Mouse (Mus musculus): ENCODE data around the gene Comp.

The Comp gene

GRCm38 (mm10) chr8:70352657-70353151, 20.7 kb upstream of the Comp start:
- DNase-seq (ENCODE audit: low read depth, low spot score): no peak

DNA sequence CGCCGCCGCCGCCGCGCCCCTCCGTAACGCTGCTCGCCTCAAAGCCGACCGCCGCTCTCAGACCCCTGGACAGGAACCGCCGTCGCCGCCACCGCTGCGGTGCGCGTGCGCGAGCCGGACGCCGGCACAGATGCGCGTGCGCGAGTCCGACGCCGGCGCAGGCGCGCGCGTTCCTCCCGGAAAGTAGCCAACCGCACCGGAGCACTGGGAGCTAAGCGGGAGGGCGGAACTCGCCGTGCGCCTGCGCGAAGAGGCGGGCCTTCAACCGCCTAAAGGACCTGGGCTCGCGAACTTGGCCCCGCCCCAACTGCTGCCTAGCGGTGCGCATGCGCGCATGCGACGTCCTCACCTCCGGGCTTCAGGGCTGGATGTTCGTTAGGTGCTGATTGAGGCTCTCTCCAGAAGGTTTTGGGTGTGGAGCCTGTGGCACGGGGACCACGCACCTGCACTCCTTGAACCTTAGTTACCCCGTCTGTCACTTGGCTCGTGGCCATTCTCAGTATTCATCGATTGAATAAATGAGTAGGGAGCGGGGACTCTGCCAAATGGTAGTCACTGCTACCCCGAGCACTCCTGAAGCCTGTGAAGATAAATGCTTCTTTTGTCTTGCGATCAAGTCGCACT, 20.1 kb upstream of the Comp start, which contains the start of gene Upf1:
Gene Upf1, minus strand, starts transcription at position 85 of the 624 bp plus-strand sequence.
- DNase-seq (ENCODE audit: low read depth, low spot score): peak; percentile 100

DNA sequence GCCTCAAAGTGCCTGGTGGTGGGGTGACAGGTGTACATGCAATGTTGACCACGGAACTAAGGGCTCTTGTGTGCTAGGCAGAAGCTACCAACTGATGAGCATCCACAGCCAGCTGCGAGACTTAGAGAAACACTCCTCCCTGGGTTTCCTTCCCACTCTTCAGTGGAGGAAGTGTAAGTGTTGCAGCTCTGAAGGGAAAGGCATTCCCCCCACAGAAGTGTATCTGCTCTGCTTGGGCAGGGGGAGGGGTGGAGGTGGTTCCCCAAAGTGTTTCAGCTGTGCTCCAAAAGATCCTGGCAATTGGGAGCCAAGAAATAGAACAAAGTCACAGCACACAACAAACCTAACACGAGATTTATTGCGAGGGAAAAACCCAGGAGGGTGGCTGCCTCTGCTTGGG, 19.4 kb upstream of the Comp start:
- no peak for DNase-seq (ENCODE audit: low read depth, low spot score)

DNA sequence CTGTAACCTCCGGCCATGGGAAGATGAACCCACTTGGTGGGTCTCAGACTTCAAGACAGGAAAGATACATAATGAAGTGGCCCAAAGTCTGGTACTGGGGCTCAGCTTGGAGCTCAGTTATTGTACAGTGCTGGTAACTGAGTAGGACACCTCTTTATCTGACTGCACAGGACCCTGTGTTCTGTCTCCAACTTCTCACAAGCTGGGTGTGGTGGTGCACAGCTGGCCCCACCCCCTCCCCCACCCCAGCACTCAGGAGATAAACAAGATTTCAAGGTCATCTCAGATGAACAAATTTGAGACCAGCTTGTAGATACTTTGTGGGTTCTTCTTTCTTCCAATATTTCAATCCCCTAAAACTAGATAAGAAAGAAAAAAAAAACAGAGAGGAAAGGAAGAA, 17.2 kb upstream of the Comp start:
- no peak for DNase-seq (ENCODE audit: low read depth, low spot score)

- DNase-seq (ENCODE audit: low read depth, low spot score): no peak
Observed at GRCm38 (mm10) chr8:70359411-70359810, 13.9 kb upstream of the Comp start.

GRCm38 (mm10) chr8:70360769-70361168, 12.6 kb upstream of the Comp start:
- no peak for DNase-seq (ENCODE audit: low read depth, low spot score)

- DNase-seq (ENCODE audit: low read depth, low spot score): no peak
Observed at GRCm38 (mm10) chr8:70361484-70362032, 11.8 kb upstream of the Comp start.

GRCm38 (mm10) chr8:70364066-70364465, 9.3 kb upstream of the Comp start:
- DNase-seq (ENCODE audit: low read depth, low spot score): no peak

GRCm38 (mm10) chr8:70366588-70366987, 6.8 kb upstream of the Comp start:
- no peak for DNase-seq (ENCODE audit: low read depth, low spot score)

DNA sequence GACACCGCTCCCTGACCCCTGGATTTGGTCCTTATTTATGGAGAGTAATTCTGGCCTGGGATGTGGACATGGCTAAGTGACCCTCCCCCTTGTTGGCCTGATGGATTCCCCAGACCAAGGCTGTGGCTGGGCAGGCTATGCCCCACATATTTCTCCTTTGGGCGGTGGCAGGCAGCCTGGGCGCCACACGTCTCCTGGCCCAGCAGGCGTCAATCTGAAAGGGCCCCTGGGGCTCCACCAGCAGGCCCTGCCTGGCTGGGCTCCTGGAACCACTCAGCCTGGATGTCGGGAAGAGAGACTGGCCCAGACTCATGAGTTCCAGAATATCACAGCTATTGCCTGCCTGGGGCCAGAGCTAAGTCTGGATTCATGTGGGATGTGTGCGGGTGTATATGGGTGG, 2.9 kb upstream of the Comp start:
- DNase-seq (ENCODE audit: low read depth, low spot score): no peak

DNA sequence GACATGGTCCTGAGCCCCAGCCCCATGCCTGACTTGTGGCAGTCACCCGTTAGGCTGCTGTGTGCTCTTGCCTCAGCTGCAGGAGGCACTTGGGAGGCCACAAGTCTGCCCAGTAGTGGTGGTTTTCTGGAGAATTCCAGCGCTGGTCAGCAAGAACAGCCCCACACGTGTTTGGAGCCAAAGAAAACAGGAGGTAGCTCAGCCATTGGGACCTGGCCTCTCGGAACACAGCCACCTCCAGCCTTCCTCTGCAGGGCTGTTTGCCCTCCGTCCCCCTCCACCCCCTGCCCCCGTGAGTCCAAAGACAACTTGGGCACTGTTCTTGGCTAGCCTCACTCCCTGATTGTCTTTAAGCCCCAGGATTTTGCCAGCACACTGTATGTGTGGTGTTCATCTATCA, 1.4 kb upstream of the Comp start:
- DNase-seq (ENCODE audit: low read depth, low spot score): no peak

GRCm38 (mm10) chr8:70374318-70374927, 1.1 kb downstream of the Comp start:
- peak; percentile 75 for DNase-seq (ENCODE audit: low read depth, low spot score)

GRCm38 (mm10) chr8:70375212-70375859, 2.0 kb downstream of the Comp start:
- no peak for DNase-seq (ENCODE audit: low read depth, low spot score)

- no peak for DNase-seq (ENCODE audit: low read depth, low spot score)
Observed at GRCm38 (mm10) chr8:70376275-70376741, 3.0 kb downstream of the Comp start.

- DNase-seq (ENCODE audit: low read depth, low spot score): no peak
Observed at GRCm38 (mm10) chr8:70377049-70377448, 3.7 kb downstream of the Comp start.

- no peak for DNase-seq (ENCODE audit: low read depth, low spot score)
Observed at GRCm38 (mm10) chr8:70380069-70380468, 6.7 kb downstream of the Comp start.

DNA sequence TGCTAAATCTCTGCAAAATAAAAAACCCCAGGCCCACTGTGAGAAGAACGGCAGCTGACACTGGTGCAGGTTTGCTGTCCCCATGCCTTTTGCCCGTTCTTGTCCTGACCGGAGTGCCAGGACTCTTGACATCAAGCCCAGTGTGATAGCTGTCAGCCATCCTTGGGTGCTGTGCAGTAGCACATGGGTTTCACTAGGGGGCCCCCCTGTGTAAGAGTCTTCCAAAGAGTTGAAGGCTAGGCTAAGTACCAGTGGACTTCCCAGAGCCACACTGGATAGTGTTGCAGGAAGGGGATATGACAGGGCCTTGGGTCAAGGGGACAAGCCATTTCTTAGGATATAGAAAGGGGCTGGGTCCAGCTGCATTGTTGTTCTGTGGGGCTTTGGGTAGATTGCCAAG, 9.9 kb downstream of the Comp start:
- DNase-seq (ENCODE audit: low read depth, low spot score): peak; percentile 61

- no peak for DNase-seq (ENCODE audit: low read depth, low spot score)
Observed at GRCm38 (mm10) chr8:70389678-70390077, 16.3 kb downstream of the Comp start.

- DNase-seq (ENCODE audit: low read depth, low spot score): no peak
Observed at GRCm38 (mm10) chr8:70393087-70393486, 19.7 kb downstream of the Comp start.

GRCm38 (mm10) chr8:70394269-70394998, 21.1 kb downstream of the Comp start:
- no peak for DNase-seq (ENCODE audit: low read depth, low spot score)

- no peak for DNase-seq (ENCODE audit: low read depth, low spot score)
Observed at GRCm38 (mm10) chr8:70395649-70396048, 22.3 kb downstream of the Comp start.

GRCm38 (mm10) chr8:70396184-70396583, 22.8 kb downstream of the Comp start:
- DNase-seq (ENCODE audit: low read depth, low spot score): no peak
